Mouse (Mus musculus): ENCODE measurements around the gene Gpx8.
A peak's percentile ranks its signal among the peaks of the same experiment; 100 is the strongest.

Gene Gpx8

GRCm38 (mm10) chr13:113046211-113046883, at the start of gene Gpx8:
Gene Gpx8, minus strand, starts transcription at chr13:113046410.
- peak; percentile 70 for DNase-seq (ENCODE audit: low read depth)

GRCm38 (mm10) chr13:113094618-113095017, 48.4 kb upstream of the Gpx8 start:
- no peak for DNase-seq (ENCODE audit: low read depth)

GRCm38 (mm10) chr13:113090489-113090888, 44.3 kb upstream of the Gpx8 start:
- no peak for DNase-seq (ENCODE audit: low read depth)

- no peak for DNase-seq (ENCODE audit: low read depth)
Measured at GRCm38 (mm10) chr13:113087226-113088017, 41.2 kb upstream of the Gpx8 start.

- no peak for DNase-seq (ENCODE audit: low read depth)
Measured at GRCm38 (mm10) chr13:113084732-113085131, 38.5 kb upstream of the Gpx8 start.

GRCm38 (mm10) chr13:113082101-113082500, 35.9 kb upstream of the Gpx8 start:
- no peak for DNase-seq (ENCODE audit: low read depth)

- DNase-seq (ENCODE audit: low read depth): no peak
Measured at GRCm38 (mm10) chr13:113079021-113079420, 32.8 kb upstream of the Gpx8 start.

- no peak for DNase-seq (ENCODE audit: low read depth)
Measured at GRCm38 (mm10) chr13:113064542-113064941, 18.3 kb upstream of the Gpx8 start.

GRCm38 (mm10) chr13:113061746-113062145, 15.5 kb upstream of the Gpx8 start:
- no peak for DNase-seq (ENCODE audit: low read depth)

- no peak for DNase-seq (ENCODE audit: low read depth)
Measured at GRCm38 (mm10) chr13:113055826-113056225, 9.6 kb upstream of the Gpx8 start.

- DNase-seq (ENCODE audit: low read depth): no peak
Measured at GRCm38 (mm10) chr13:113054230-113054629, 8.0 kb upstream of the Gpx8 start.

- no peak for DNase-seq (ENCODE audit: low read depth)
Measured at GRCm38 (mm10) chr13:113047647-113048046, 1.4 kb upstream of the Gpx8 start.

GRCm38 (mm10) chr13:113047018-113047417, 808 bp upstream of the Gpx8 start:
- no peak for DNase-seq (ENCODE audit: low read depth)

GRCm38 (mm10) chr13:113045458-113046110, 626 bp downstream of the Gpx8 start:
- DNase-seq (ENCODE audit: low read depth): no peak

- no peak for DNase-seq (ENCODE audit: low read depth)
Measured at GRCm38 (mm10) chr13:113044876-113045275, 1.3 kb downstream of the Gpx8 start.

GRCm38 (mm10) chr13:113035852-113036251, 10.4 kb downstream of the Gpx8 start:
- peak; percentile 95 for DNase-seq (ENCODE audit: low read depth)

- peak; percentile 91 for DNase-seq (ENCODE audit: low read depth)
Measured at GRCm38 (mm10) chr13:113034950-113035421, 11.2 kb downstream of the Gpx8 start, which contains the start of gene Cdc20b. Gene Cdc20b, plus strand, starts transcription at chr13:113035111.

- no peak for DNase-seq (ENCODE audit: low read depth)
Measured at GRCm38 (mm10) chr13:113034271-113034886, 11.8 kb downstream of the Gpx8 start.

- DNase-seq (ENCODE audit: low read depth): no peak
Measured at GRCm38 (mm10) chr13:113032831-113033230, 13.4 kb downstream of the Gpx8 start.

- peak; percentile 75 for DNase-seq (ENCODE audit: low read depth)
Measured at GRCm38 (mm10) chr13:113031792-113032571, 14.2 kb downstream of the Gpx8 start.

- peak; percentile 40 for DNase-seq (ENCODE audit: low read depth)
Measured at GRCm38 (mm10) chr13:113031351-113031750, 14.9 kb downstream of the Gpx8 start.
